17 mouse cellular contexts compared by ENCODE assay signal in genomic region chr10:102553941-102554340, GRCm38 (mm10).
"Had no signal": no experiment of that assay in that cellular context is flagged by ENCODE, and none has a peak within 500 bp of the region (broad histone marks: within the 10 kb centered on the region; RNA-seq: fewer than 3 reads in every experiment).

No protein-coding gene starts in this region.

- H3K27ac ChIP-seq: intestine, embryonic 15.5 days; layer of hippocampus, adult 2 months; limb, embryonic 15.5 days; liver, embryonic 14.5 days; midbrain, embryonic 10.5 days had no signal

- H3K4me1 ChIP-seq: intestine, embryonic 15.5 days; limb, embryonic 15.5 days; megakaryocyte, embryonic 14.5 days; midbrain, embryonic 10.5 days had no signal

- H3K9me3 ChIP-seq: intestine, embryonic 15.5 days; limb, embryonic 15.5 days; megakaryocyte, embryonic 14.5 days; midbrain, embryonic 10.5 days had no signal

- H3K4me2 ChIP-seq: intestine, embryonic 15.5 days; limb, embryonic 15.5 days; liver, embryonic 11.5 days; lung, embryonic 14.5 days had no signal

- H3K4me3 ChIP-seq: intestine, embryonic 15.5 days; layer of hippocampus, adult 2 months; limb, embryonic 15.5 days; megakaryocyte, embryonic 14.5 days; midbrain, embryonic 10.5 days had no signal

- ATAC-seq: intestine, embryonic 15.5 days; liver, postnatal 0 days; lung, postnatal 0 days had no signal

- H3K36me3 ChIP-seq: intestine, embryonic 15.5 days; limb, embryonic 15.5 days; midbrain, embryonic 10.5 days had no signal

- H3K9ac ChIP-seq: intestine, embryonic 15.5 days; limb, embryonic 15.5 days; liver, embryonic 14.5 days; liver, postnatal 0 days; lung, embryonic 14.5 days had no signal

- H3K27me3 ChIP-seq: intestine, embryonic 15.5 days; limb, embryonic 15.5 days; megakaryocyte, embryonic 14.5 days had no signal

- DNase-seq: kidney, adult 11 months; kidney, postnatal 10 days; layer of hippocampus, adult 9-11 months; liver, postnatal 0 days; lung, embryonic 14.5 days; lung, postnatal 36 days; midbrain, embryonic 14.5 days; thymus, adult 18-20 months; thymus, postnatal 36 days had no signal
